Mouse (Mus musculus) regulatory T cell (primary cell): ENCODE data around the gene Dpf1.

Experiments
- in situ Hi-C: fragments of 300-600 bp; cut with MboI, MseI; formaldehyde crosslinking; loops from one replicate; pipeline ENCODE4 v1.15.1; 2025; ENCODE audit warnings: high pct_unique_total_duplicates

The Dpf1 gene

DNA sequence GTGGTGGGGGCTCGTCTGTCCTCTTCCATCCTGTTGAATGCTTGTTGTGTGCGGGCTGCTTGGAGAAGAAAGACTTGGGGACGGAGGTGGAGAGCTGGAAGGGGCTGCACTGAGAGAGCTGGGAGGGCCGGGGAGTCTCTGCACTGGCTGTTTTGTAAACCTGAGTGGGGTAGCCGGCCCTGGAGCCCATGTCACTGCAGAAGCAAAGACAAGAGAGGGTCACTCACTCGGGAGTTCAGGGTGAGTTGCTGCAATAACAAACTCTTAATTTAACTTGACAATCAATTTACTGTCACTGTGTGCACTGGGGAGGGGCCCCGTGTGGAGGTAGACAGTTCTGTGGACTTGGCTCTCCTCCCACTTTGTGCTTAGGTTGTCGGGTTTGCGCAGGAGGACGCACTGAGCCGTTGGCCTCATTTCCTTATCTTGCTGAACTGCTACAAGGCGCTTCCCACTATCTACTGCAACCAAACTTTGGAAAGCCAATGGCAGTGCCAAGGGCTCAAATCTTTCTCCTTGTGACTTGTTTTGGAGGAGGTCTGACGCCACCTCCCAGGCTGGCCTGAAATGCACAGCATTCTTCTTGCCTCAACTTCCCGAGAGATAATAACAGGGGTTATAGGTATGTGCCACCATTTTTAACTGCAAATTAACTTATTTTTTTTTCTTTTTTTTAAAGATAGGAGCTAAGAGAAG, 35.4 kb downstream of the Dpf1 start:
- in situ Hi-C loops, result loop anchor here (10.0 kb wide), 1 partner anchor 366 kb away; no protein-coding TSS in a partner anchor

DNA sequence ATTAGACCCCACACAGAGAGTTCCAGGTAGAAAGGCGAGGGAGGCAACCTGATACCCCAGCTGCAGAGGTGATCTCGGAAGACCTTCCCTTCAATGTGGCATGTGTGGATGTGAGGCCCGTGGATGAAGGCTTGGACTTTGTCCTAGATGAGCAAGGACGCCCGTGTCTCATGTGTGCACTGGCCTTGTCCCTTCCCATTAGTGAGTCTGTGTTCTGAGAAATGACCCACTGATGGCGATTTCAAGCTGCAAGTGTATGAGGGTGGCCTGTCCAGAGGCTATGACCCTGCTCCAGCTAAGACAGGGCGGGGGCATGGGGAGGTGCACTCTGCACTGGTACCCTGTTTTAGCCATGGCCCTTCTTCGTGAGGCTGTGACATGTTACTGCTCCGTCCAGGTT, 36.5 kb downstream of the Dpf1 start:
- in situ Hi-C loops, result no loop called here

DNA sequence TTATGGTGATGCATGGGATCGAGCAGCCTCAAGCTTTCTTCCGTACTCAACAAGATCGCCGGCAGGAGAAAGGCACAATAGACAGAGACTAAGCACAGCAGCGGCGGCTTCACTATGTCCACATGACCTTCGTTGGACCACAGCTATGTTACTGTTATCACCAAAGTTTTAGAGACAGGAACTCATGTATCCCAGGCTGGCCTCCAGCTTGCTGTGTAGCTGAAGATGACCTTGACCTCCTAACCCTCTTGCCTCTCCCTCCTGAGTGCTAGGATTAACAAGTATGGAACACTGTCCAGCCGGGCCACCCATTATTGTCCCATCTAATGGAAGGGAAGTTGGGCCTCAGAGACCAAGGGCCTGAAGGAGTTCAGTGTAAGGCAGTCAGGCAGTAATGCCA, 37.1 kb downstream of the Dpf1 start:
- in situ Hi-C loops, result no loop called here

DNA sequence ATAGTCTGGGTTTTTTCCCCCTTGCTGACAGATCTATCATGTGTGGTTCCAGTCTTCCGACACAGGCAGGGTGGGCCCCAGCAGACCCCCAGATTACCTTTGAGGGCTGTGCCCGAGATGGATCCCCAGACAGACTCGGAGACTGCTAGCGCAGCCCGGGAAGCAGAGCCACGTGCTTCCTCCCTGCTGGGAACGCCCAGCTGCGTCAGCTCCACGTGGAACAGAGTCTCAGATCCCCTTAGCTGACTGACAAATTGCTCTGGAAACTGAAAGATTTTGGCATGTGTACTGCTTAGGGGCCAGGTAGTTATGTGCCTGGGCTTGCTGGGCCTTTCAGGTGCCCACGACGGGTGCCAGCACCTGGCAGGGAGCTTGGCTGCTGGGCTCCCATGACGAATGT, 38.0 kb downstream of the Dpf1 start:
- in situ Hi-C loops, result no loop called here

DNA sequence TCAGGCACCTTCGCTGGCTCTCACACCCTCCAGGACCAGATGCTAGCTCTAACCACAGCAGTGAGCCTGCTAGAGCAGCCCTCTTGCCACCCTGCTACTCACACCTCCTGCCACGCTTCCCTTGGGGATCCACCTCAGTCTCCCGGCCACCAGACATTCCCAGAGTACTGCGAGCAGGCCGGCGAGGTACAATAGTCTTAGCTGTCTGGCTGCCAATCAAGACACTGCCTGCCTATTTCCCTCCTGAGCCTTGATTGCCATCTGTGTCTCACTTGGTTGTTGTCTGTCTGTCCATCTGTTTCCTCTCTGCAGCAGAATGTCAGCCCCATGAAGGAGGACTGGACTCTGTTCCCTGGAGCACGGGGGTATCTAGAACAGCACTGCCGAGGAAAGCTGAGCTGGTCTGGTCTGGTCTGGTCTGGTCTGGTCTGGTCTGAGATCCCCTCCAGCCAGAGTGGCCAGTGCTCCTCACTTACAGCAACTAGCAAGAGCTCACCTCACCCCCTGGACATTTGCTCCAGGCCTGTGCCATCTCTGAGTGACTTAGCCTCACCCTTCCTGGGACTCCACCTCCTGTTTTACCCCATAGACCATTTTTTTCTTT, 38.8 kb downstream of the Dpf1 start:
- in situ Hi-C loops, result no loop called here

DNA sequence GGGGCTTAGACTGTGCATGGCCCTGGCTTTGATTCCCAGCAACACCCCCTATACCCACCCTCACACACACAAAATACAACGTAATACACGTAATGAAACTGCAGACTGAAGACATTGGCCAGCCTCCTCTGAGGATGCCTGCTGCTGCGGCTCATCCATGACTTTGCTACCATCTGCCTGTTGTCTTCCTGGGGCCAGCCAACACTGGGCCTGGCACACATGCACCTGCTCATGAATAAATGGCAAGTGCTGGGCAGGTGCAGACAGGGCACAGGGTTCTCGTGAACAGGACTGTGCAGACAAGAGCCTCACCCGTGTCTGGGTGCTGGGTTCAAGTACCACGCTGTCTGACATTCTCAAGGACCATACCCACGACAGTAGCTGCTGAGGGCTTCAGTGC, 40.0 kb downstream of the Dpf1 start:
- in situ Hi-C loops, result no loop called here

DNA sequence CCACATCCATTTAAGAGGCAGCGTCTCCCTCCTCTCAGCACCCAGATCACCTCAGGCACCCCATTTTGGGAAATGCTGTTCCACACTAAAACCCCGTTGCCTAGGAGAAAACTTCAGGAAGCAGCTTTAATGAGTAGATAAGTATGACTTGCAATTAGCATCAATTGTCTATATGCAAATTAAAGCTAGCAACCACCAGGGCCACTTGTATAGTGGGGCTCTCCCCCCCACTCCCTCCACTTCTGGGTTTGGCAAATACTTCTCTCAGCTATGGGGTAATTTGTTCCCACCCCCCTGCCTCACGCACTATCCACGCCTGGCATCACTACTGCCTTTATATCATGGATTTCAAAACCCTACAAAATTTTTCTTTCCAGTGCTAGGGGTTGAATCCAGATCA, 41.8 kb downstream of the Dpf1 start:
- in situ Hi-C loops, result no loop called here

DNA sequence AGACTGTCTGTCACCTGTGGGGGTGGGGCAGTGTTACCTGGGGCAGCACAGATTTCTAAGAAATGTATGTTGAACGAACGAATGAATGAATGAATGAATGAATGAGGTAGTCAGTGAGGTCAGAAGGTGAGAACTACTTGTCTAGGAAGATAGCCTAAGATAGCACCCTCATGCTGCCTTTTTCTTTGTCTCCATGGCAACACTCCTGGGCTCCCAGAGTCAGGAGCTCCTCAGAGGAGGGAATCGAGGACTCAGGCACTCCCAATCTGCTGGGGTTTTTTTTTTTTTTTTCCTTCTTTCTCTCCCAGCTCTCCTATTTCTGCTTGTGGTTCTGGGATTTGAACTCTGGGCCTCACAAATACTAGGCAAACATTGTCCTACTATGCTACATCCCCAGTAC, 42.5 kb downstream of the Dpf1 start:
- in situ Hi-C loops, result no loop called here

DNA sequence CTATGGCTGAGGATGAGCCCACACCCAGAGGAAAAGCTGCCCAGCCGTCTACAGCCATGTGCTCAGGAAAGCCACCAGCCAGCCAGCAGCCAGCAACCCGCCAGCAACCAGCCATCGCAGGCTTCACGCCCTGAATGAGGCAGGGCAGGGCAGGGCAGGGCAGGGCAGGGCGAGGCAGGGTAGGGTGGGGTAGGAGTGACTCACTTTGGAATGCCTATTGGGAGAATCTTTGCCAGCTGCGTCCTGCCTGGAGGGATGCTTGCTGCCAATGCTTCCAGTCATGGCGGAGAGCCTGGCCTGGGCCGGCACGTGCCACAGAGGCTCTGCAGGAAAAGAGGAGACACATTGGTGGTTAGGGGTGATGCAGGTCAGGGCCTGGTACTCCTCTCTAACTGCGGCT, 46.7 kb downstream of the Dpf1 start:
- in situ Hi-C loops, result no loop called here

DNA sequence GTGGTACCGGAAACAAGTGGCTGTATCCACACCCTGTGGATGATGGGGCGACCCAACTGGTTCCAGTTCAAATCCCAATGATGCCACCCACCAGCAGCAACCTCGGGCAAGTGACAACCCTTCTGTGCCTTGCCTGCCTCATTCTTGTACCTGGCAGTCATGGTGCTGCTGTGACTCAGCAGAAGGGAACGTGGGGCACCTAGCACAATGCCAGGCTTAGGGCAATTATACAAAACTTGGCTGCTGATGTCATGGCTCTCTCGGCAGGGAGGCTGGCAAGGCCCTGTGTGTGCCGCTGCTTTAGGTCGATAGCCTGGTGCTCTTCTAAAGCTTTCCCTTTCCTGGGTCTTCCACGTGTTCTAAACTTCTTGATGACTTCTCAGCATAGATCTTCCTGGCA, 48.5 kb downstream of the Dpf1 start:
- in situ Hi-C loops, result no loop called here

DNA sequence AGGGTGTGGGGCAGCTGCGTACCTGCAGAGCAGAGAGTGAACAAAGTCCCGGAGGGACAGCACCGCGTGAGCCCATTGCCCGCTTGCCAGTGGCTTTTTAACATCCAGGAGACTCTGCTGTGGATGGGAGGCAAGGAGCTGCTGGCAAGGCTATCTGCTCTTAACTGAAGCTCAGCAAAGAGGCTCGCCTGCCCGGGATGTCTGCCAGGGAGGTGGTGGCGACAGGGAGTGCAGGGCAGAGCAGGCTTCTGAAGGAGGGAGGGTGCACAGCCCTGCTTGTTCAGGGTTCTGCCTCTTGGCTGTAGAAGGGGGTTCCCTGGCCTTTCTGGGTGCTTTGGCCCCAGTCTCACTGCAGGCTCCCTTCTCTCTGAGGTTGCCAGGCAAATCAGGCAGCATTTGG, 50.4 kb downstream of the Dpf1 start:
- in situ Hi-C loops, result no loop called here

DNA sequence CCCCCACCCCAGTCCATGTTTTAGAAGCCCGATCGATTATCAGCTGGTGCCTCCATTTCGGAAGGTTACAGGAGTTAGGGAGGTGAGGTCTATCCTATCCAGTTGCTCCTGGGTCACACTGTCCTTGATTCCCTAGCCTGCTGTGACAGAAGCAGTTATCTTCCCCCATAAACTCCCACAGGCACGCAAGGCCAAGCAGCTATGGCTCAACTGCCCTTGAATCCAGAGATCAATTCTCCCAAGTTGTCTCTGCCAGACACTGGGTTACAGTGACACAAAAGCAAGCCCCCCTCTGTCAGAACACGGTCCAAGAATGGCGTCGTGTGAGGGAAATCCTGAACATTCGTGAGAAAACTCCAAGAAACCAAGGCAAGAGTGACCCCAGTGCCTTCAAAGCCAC, 51.7 kb downstream of the Dpf1 start:
- in situ Hi-C loops, result no loop called here

DNA sequence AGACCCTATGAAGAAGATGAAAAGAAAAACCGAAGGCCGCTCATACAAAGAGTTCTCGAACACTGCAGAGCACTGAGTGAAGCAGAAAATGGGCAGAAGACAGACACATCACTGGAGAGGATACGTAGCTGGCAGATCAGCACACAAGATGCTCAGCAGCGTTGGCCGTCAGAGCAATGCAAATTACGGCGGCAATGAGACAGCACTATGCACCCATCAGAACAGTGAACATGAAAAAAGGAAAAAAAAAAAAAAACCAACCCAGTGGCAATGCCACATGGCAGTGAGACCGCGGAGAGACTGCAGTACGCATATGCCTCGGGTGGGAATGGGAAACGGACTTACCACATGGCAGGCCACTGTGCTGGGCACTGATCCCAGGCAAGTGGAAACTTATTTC, 57.7 kb downstream of the Dpf1 start:
- in situ Hi-C loops, result no loop called here

DNA sequence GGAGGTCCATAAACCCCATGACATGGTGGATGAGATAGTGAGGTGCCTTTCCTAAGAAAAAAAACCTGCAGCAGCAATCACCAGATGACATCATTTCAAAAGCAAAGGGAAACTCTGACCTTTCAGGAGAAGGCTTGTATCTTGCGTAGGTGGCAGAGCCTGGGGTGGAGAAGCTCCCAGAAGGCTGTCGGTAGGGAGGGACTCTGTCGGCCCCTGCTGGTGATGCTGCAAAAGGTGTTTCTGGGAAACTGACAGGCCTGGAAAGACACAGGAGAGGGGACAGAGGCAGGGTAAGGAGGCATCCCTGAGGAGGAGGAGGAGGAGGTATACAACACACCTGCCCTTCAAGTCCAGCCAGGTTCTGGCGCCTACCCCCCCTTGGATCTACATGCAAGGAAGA, 60.3 kb downstream of the Dpf1 start:
- in situ Hi-C loops, result no loop called here

DNA sequence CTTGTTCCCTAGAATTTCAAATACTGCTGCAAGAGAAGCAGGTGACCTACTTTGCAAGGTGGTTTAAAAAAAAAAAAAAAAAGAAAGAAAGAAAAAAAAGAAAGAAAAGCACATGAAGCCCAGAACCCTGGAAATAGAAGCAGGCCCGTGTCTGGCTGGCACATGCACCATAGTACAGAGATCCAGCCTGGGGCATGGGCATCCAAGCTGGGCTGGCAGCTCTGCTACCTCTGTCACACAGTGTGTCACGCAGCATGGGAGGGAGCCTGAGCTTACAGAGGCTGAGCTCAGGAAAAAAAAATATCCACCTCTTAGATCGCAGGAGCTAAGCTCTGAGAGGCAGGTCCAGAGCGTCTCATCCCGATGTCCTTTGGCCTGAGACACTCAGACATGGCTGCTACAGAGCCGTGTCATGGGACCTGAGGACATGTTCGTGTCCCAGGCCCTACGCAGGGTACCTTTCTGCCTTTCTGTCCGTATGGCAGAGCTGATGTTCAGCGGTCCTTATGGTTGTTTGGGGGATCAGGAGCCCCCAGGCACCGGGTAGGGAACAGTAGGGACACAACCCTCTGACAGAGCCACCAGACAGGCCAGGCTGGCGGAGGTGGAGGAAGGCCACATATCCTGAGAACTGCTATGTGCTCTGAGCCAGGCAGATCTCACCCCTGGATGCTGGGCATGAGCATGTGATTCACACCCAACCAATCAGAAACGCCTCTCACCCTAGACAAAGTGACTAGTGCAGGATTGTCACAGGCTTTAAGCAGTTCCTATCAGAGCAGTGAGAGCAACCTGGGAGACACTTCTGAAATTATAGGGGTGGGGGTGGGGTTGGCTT, 63.6 kb downstream of the Dpf1 start:
- in situ Hi-C loops, result no loop called here
